Mouse (Mus musculus) kidney, adult 2 months (tissue): ENCODE measurements around the gene Antxr1.

Source experiments
- CTCF ChIP-seq: fragments of 200-500 bp; conservative IDR thresholded peaks from 2 replicates; pipeline ENCODE4 v1.5.1; 2011; ENCODE audit warnings: low read depth, mild to moderate bottlenecking, control low read depth, low read length, moderate library complexity, mixed read lengths; ENCODE audit not compliant: insufficient read depth, insufficient read length
- POLR2A ChIP-seq: fragments of 200-500 bp; IDR thresholded peaks from one replicate; pipeline ENCODE4 v1.6.1; 2011; ENCODE audit warnings: low read depth, low read length, control low read depth

GRCm38 (mm10) chr6:87111493-87111892 lies 224.1 kb downstream of the Antxr1 start:
- TF ChIP-seq POLR2A = no peak
- TF ChIP-seq CTCF = no peak
